Mouse (Mus musculus): Measurements from ENCODE around the gene Rab22a. TPM values are rescaled to one million over a fixed set of nuclear protein-coding genes. Genes with fewer than 3 reads are reported as not detected.

Rab22a gene
- polyA plus RNA-seq, 1 experiment, result 24.6 TPM

- no peaks in the 10 kb centered on the region for H3K4me1 ChIP-seq (ENCODE audit: control insufficient read depth, insufficient read depth, insufficient read length, low read length)
- no peak overlapping the region for H3K27ac ChIP-seq (replicated peaks; ENCODE audit: low read depth, low read length)
- H3K4me3 ChIP-seq (ENCODE audit: insufficient read depth, low read depth, low read length), result no peak overlapping the region
These were observed 64.8 kb downstream of the Rab22a start for GRCm38 (mm10) chr2:173724382-173724781.

GRCm38 (mm10) chr2:173724940-173725807 is 65.6 kb downstream of the Rab22a start:
- Histone ChIP-seq H3K27ac (replicated peaks; ENCODE audit: low read depth, low read length) (no peak overlapping the region), H3K4me1 (ENCODE audit: control insufficient read depth, insufficient read depth, insufficient read length, low read length) (no peaks in the 10 kb centered on the region), H3K4me3 (ENCODE audit: insufficient read depth, low read depth, low read length) (no peak overlapping the region)

- Histone ChIP-seq H3K4me3 (ENCODE audit: insufficient read depth, low read depth, low read length) (no peak overlapping the region), H3K27ac (replicated peaks; ENCODE audit: low read depth, low read length) (no peak overlapping the region), H3K4me1 (ENCODE audit: control insufficient read depth, insufficient read depth, insufficient read length, low read length) (no peaks in the 10 kb centered on the region)
These were observed 66.3 kb downstream of the Rab22a start for GRCm38 (mm10) chr2:173725819-173726218.

- H3K27ac ChIP-seq (replicated peaks; ENCODE audit: low read depth, low read length), result no peak overlapping the region
- no peaks in the 10 kb centered on the region for H3K4me1 ChIP-seq (ENCODE audit: control insufficient read depth, insufficient read depth, insufficient read length, low read length)
- no peak overlapping the region for H3K4me3 ChIP-seq (ENCODE audit: insufficient read depth, low read depth, low read length)
These were observed 70.9 kb downstream of the Rab22a start for GRCm38 (mm10) chr2:173730444-173730966.

- H3K27ac ChIP-seq (replicated peaks; ENCODE audit: low read depth, low read length), result no peak overlapping the region
- no peak overlapping the region for H3K4me3 ChIP-seq (ENCODE audit: insufficient read depth, low read depth, low read length)
- peaks cover 15% of the 10 kb centered on the region for H3K4me1 ChIP-seq (ENCODE audit: control insufficient read depth, insufficient read depth, insufficient read length, low read length)
These were observed 74.9 kb downstream of the Rab22a start for GRCm38 (mm10) chr2:173734426-173734825.

- peaks cover 30% of the 10 kb centered on the region for H3K4me1 ChIP-seq (ENCODE audit: control insufficient read depth, insufficient read depth, insufficient read length, low read length)
- peak within 1 kb of the TSS; percentile 87 for H3K4me3 ChIP-seq (ENCODE audit: insufficient read depth, low read depth, low read length)
- 0 out of 2 replicates have a peak within 1 kb of the TSS, but pooled peaks have one; percentile 47 for H3K27ac ChIP-seq (replicated peaks; ENCODE audit: low read depth, low read length)
These were observed 77.8 kb downstream of the Rab22a start, which contains the start of gene Vapb for GRCm38 (mm10) chr2:173737222-173737989. Gene Vapb, plus strand, starts transcription at chr2:173737511.

GRCm38 (mm10) chr2:173738232-173738631 is 78.7 kb downstream of the Rab22a start:
- Histone ChIP-seq H3K27ac (replicated peaks; ENCODE audit: low read depth, low read length) (no peak overlapping the region), H3K4me1 (ENCODE audit: control insufficient read depth, insufficient read depth, insufficient read length, low read length) (peaks cover 30% of the 10 kb centered on the region), H3K4me3 (ENCODE audit: insufficient read depth, low read depth, low read length) (peak overlapping the region; percentile 87)

- peak overlapping the region; percentile 87; the same call in 1 of the 2 replicates for H3K4me3 ChIP-seq (ENCODE audit: insufficient read depth, low read depth, low read length)
- H3K27ac ChIP-seq (replicated peaks; ENCODE audit: low read depth, low read length), result no peak overlapping the region
- H3K4me1 ChIP-seq (ENCODE audit: control insufficient read depth, insufficient read depth, insufficient read length, low read length), result peaks cover 30% of the 10 kb centered on the region
These were observed 79.5 kb downstream of the Rab22a start for GRCm38 (mm10) chr2:173739107-173739506.

- peaks cover 30% of the 10 kb centered on the region for H3K4me1 ChIP-seq (ENCODE audit: control insufficient read depth, insufficient read depth, insufficient read length, low read length)
- H3K27ac ChIP-seq (replicated peaks; ENCODE audit: low read depth, low read length), result no peak overlapping the region
- no peak overlapping the region for H3K4me3 ChIP-seq (ENCODE audit: insufficient read depth, low read depth, low read length)
These were observed 82.5 kb downstream of the Rab22a start for GRCm38 (mm10) chr2:173742090-173742489.

GRCm38 (mm10) chr2:173742744-173743143 is 83.2 kb downstream of the Rab22a start:
- H3K4me3 ChIP-seq (ENCODE audit: insufficient read depth, low read depth, low read length), result no peak overlapping the region
- H3K4me1 ChIP-seq (ENCODE audit: control insufficient read depth, insufficient read depth, insufficient read length, low read length), result peaks cover 30% of the 10 kb centered on the region
- no peak overlapping the region for H3K27ac ChIP-seq (replicated peaks; ENCODE audit: low read depth, low read length)

- Histone ChIP-seq H3K27ac (replicated peaks; ENCODE audit: low read depth, low read length) (no peak overlapping the region), H3K4me1 (ENCODE audit: control insufficient read depth, insufficient read depth, insufficient read length, low read length) (peaks cover 17% of the 10 kb centered on the region), H3K4me3 (ENCODE audit: insufficient read depth, low read depth, low read length) (no peak overlapping the region)
These were observed 84.7 kb downstream of the Rab22a start for GRCm38 (mm10) chr2:173744070-173744815.

GRCm38 (mm10) chr2:173748961-173749659 is 89.5 kb downstream of the Rab22a start:
- H3K4me1 ChIP-seq (ENCODE audit: control insufficient read depth, insufficient read depth, insufficient read length, low read length), result no peaks in the 10 kb centered on the region

GRCm38 (mm10) chr2:173755433-173756144 is 96.0 kb downstream of the Rab22a start:
- H3K4me1 ChIP-seq (ENCODE audit: control insufficient read depth, insufficient read depth, insufficient read length, low read length), result peaks cover 4% of the 10 kb centered on the region; the same call in 1 of the 2 replicates
- no peak overlapping the region for H3K27ac ChIP-seq (replicated peaks; ENCODE audit: low read depth, low read length)
- H3K4me3 ChIP-seq (ENCODE audit: insufficient read depth, low read depth, low read length), result no peak overlapping the region

More at GRCm38 (mm10) chr2:173748961-173749659, 89.5 kb downstream of the Rab22a start:
- H3K4me3 ChIP-seq (ENCODE audit: insufficient read depth, low read depth, low read length), result no peak overlapping the region
- H3K27ac ChIP-seq (replicated peaks; ENCODE audit: low read depth, low read length), result no peak overlapping the region
